Mouse (Mus musculus) heart, adult 2 months (tissue): ENCODE data around the gene Tlr9.

Experiments
- CTCF ChIP-seq: fragments of 200-600 bp; IDR thresholded peaks from 2 replicates; pipeline ENCODE4 v1.8.1; 2022; ENCODE audit warnings: antibody characterized with exemption, mild to moderate bottlenecking, moderate library complexity
- EP300 ChIP-seq: fragments of 200-500 bp; IDR thresholded peaks from 2 replicates; pipeline ENCODE4 v1.6.1; 2011; ENCODE audit warnings: low read depth, low read length, control low read depth; ENCODE audit not compliant: insufficient read depth

DNA sequence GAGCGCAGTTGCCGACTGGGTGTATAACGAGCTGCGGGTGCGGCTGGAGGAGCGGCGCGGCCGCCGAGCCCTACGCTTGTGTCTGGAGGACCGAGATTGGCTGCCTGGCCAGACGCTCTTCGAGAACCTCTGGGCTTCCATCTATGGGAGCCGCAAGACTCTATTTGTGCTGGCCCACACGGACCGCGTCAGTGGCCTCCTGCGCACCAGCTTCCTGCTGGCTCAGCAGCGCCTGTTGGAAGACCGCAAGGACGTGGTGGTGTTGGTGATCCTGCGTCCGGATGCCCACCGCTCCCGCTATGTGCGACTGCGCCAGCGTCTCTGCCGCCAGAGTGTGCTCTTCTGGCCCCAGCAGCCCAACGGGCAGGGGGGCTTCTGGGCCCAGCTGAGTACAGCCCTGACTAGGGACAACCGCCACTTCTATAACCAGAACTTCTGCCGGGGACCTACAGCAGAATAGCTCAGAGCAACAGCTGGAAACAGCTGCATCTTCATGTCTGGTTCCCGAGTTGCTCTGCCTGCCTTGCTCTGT, 3.8 kb downstream of the Tlr9 start:
- no peak for TF ChIP-seq EP300
- peak; percentile 52 for TF ChIP-seq CTCF
